In genomic region chr10:110938841-110939549, GRCm38 (mm10) we compare ENCODE assay signal across 9 mouse cellular contexts. TPM values are rescaled to one million over a fixed set of nuclear protein-coding genes. Genes with fewer than 3 reads are reported as not detected.
DNase-seq lines count a peak whose midpoint lies in the region; ATAC-seq and TF ChIP-seq lines count a peak whose summit lies in the region.
"Had no signal": no experiment of that assay in that cellular context is flagged by ENCODE, and none has a peak within 500 bp of the region (broad histone marks: within the 10 kb centered on the region; RNA-seq: fewer than 3 reads in every experiment).

No protein-coding gene starts in this region.

- WGBS in midbrain, embryonic 13.5 days: 90% methylated on average over 19 of the region's 19 CpGs
- 86% methylated on average over 19 of the region's 19 CpGs for WGBS in midbrain, embryonic 16.5 days

- intact Hi-C loops in gastrocnemius, adult 2 months (cut with DNase I): no loop called here

- no peak overlapping the region for H3K4me2 ChIP-seq in midbrain, embryonic 13.5 days (replicated peaks)
- H3K4me2 ChIP-seq in midbrain, embryonic 16.5 days (ENCODE audit: low read length): no peak overlapping the region
- H3K4me2 ChIP-seq: midbrain, embryonic 12.5 days had no signal

- peak overlapping the region; percentile 59; the same call in 1 of the 2 replicates for H3K27ac ChIP-seq in gastrocnemius, adult 2 months
- H3K27ac ChIP-seq in midbrain, embryonic 13.5 days: no peak overlapping the region
- H3K27ac ChIP-seq in midbrain, embryonic 16.5 days (ENCODE audit: low read length): no peak overlapping the region
- H3K27ac ChIP-seq: midbrain, embryonic 12.5 days had no signal

- H3K9me3 ChIP-seq in midbrain, embryonic 13.5 days: no peaks in the 10 kb centered on the region
- H3K9me3 ChIP-seq in midbrain, embryonic 16.5 days (replicated peaks; ENCODE audit: control insufficient read depth, low read length, poor library complexity, severe bottlenecking): no peaks in the 10 kb centered on the region
- H3K9me3 ChIP-seq: midbrain, embryonic 12.5 days had no signal

- no peaks in the 10 kb centered on the region for H3K4me1 ChIP-seq in midbrain, embryonic 13.5 days (replicated peaks)
- H3K4me1 ChIP-seq in midbrain, embryonic 16.5 days (ENCODE audit: control insufficient read depth, insufficient read depth, low read length): no peaks in the 10 kb centered on the region
- H3K4me1 ChIP-seq: midbrain, embryonic 12.5 days had no signal

- no peak overlapping the region for H3K9ac ChIP-seq in midbrain, embryonic 13.5 days (replicated peaks)
- no peak overlapping the region for H3K9ac ChIP-seq in midbrain, embryonic 16.5 days (ENCODE audit: low read depth, low read length)
- H3K9ac ChIP-seq: midbrain, embryonic 12.5 days had no signal

- peak; percentile 4; the same call in 1 of the 2 replicates for TF ChIP-seq CTCF in gastrocnemius, adult 2 months (IDR thresholded peaks at IDR 0.05)

- peaks cover 33% of the 10 kb centered on the region for H3K36me3 ChIP-seq in midbrain, embryonic 13.5 days
- 0 out of 2 replicates have a peak, but pooled peaks cover 2% of the 10 kb centered on the region for H3K36me3 ChIP-seq in midbrain, embryonic 16.5 days (ENCODE audit: control insufficient read depth, insufficient read depth, low read length)

- H3K4me3 ChIP-seq in gastrocnemius, adult 2 months: no peak overlapping the region
- no peak overlapping the region for H3K4me3 ChIP-seq in midbrain, embryonic 13.5 days (replicated peaks)
- no peak overlapping the region for H3K4me3 ChIP-seq in midbrain, embryonic 16.5 days (ENCODE audit: low read depth, low read length)
- H3K4me3 ChIP-seq: midbrain, embryonic 12.5 days had no signal

- H3K27me3 ChIP-seq in midbrain, embryonic 13.5 days: no peaks in the 10 kb centered on the region
- H3K27me3 ChIP-seq in midbrain, embryonic 16.5 days (ENCODE audit: control insufficient read depth, insufficient read depth, low read depth, low read length): no peaks in the 10 kb centered on the region
- H3K27me3 ChIP-seq: midbrain, embryonic 12.5 days had no signal

- DNase-seq in gastrocnemius, adult 2 months: peak; percentile 38
- no peak for DNase-seq in gastrocnemius, adult 8-10 months (ENCODE audit: low spot score in 2 of 2)
- peak; percentile 66 to 69 for DNase-seq in layer of hippocampus, postnatal 10 days (ENCODE audit: low spot score in 2 of 2)
- DNase-seq in right cerebral cortex, postnatal 36 days (ENCODE audit: low spot score in 2 of 2): peak; percentile 60 to 68
- no peak for DNase-seq in embryo, embryonic 9.5 days (ENCODE audit: extremely low spot score)

- ATAC-seq in midbrain, embryonic 13.5 days: peak; percentile 69
- no peak for ATAC-seq in midbrain, embryonic 16.5 days
- no peak for ATAC-seq in CD4-positive, CD25-positive, alpha-beta regulatory T cell, adult 4 months

RNA-seq across cellular contexts. Expression of gene Csrp2, which starts 19.4 kb away (rescaled TPM):
- 1 to 10 TPM; 4.1 to 6.2 TPM for total RNA-seq in gastrocnemius, adult 2 months (2021)
- total RNA-seq in gastrocnemius, adult 8-10 months (2022): 1 to 10 TPM; 2.7 to 6.5 (median 3.3) TPM
- polyA plus RNA-seq in midbrain, embryonic 13.5 days (2015; fragmentation: Nextera tagmentation; extraction: Ambion mirVana): 94.3 and 128 TPM in 2 replicates
- 105 and 111 TPM in 2 replicates for polyA plus RNA-seq in midbrain, embryonic 16.5 days (2015; fragmentation: Nextera tagmentation; extraction: Ambion mirVana)
- total RNA-seq in layer of hippocampus, postnatal 10 days (2021): 10 to 100 TPM; 76.9 to 77.5 TPM
- 1 to 10 TPM; 3.1 to 7.4 TPM for polyA plus RNA-seq in CD4-positive, CD25-positive, alpha-beta regulatory T cell, adult 4 months (2017; shearing (Covaris generic))

Comparison
In these comparisons a context has a peak if more than half of its experiments do, and no peak if none do; other contexts are left out.
1. DNase-seq: peak in gastrocnemius, adult 2 months (single experiment), layer of hippocampus, postnatal 10 days (2 of 2) and right cerebral cortex, postnatal 36 days (2 of 2); none in gastrocnemius, adult 8-10 months (0 of 2) and embryo, embryonic 9.5 days (single experiment).
2. RNA of gene Csrp2, which starts 19.4 kb away (total RNA-seq): 76.9 to 77.5 TPM in layer of hippocampus, postnatal 10 days; 4.1 to 6.2 TPM in gastrocnemius, adult 2 months and 2.7 to 6.5 TPM in gastrocnemius, adult 8-10 months; every median in the first group is over 10 times any median in the second.